Mouse (Mus musculus): Measurements from ENCODE around the gene Ube2a.
A peak's percentile ranks its signal among the peaks of the same experiment; 100 is the strongest.

The Ube2a gene

GRCm38 (mm10) chrX:36901655-36902054 is 28.0 kb downstream of the Ube2a start:
- DNase-seq (ENCODE audit: low spot score), result no peak

- DNase-seq (ENCODE audit: low spot score), result peak; percentile 48
These were observed 28.8 kb downstream of the Ube2a start, which contains the start of gene Nkrf for GRCm38 (mm10) chrX:36902321-36903114. TSS of gene Nkrf (minus strand) at chrX:36902899.

GRCm38 (mm10) chrX:36903115-36903768 is 29.5 kb downstream of the Ube2a start:
- peak; percentile 89 for DNase-seq (ENCODE audit: low spot score)

GRCm38 (mm10) chrX:36906539-36906938 is 32.8 kb downstream of the Ube2a start:
- DNase-seq (ENCODE audit: low spot score), result no peak

DNA sequence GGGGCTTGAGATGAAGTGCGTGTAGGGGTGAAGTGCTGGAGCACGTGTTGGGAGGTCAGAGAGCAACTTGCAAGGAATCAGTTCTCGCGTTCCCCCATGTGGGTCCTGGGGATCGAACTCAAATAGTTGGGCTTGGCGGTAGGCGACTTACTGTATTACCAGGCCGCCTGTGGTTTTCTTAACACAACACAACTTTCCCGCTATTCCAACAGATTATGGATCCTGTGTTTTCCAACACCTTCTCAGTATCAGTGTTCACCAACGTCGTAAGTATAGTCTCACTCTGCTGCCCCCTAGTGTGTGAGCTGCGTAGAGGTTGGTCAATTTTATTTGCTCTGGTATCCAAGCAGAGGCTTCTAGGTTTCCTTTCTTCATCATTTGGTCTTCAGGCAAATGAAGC is 37.6 kb downstream of the Ube2a start:
- peak; percentile 64 for DNase-seq (ENCODE audit: low spot score)

DNA sequence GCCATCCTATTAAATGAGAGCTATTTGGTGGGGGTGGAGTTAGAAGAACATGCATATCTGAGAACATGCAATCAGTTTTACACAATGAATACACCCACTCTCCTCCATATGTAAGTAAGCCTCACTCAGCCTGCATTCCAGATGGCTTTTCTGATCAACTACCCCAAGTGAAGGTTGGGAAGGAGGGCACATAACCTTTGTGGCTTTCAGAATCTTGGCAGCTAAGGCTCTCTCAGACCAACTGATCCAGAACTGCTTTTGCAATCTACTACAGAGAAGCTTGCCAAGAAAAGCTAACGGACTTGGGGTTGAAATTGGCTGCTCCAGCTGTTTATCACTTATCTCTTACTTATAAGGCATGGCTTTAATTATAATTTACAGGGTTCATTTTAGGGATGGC is 44.0 kb downstream of the Ube2a start:
- DNase-seq (ENCODE audit: low spot score), result no peak

DNA sequence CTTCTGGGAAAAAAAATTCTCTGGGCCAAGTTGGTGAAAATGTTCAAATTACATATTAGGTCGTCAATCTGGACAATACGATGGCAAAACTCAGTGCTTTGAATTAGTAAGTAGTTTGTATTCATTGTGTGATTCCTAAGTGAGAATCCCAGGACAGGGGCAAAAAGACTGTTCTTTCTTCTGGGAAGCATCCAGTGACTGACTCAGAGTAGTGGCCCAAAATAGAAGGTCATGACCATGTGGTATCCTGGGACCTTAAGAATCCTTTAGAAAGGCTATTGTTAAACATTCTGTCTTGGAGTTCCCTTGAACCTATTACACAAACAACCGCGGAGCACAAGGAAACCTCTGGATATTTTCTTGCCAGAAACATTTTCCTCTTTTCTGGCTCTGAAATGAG is 47.6 kb downstream of the Ube2a start:
- no peak for DNase-seq (ENCODE audit: low spot score)

DNA sequence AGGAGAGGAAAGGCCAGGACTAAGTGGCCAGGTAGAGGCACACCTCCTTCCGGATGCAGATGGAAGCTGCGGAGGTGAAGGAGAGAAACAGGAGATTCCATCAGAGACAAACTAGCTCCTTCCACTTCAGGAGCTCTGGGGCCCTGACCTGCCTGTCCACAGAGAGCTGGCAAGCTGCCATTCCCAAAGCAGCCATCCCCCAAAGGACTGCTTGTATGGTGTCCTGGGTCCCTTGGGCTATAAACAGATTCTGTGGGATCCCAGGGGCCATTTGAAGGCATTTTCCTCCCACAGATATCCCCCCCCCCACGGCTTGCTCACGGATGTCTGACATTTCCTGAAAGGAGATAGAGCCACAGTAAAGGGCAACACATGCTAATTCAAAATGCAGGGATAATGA is 55.1 kb downstream of the Ube2a start:
- no peak for DNase-seq (ENCODE audit: low spot score)

- DNase-seq (ENCODE audit: low spot score), result no peak
These were observed 56.0 kb downstream of the Ube2a start for GRCm38 (mm10) chrX:36929694-36930093.

GRCm38 (mm10) chrX:36930574-36930973 is 56.9 kb downstream of the Ube2a start:
- DNase-seq (ENCODE audit: low spot score), result no peak
